Mouse (Mus musculus) E14TG2a.4 (cell line): ENCODE results near the gene Lypd3.

Experiments used
- CTCF ChIP-seq: conservative IDR thresholded peaks from 2 replicates; pipeline ENCODE4 v1.5.1; 2014; ENCODE audit warnings: low read length
- NANOG ChIP-seq: IDR thresholded peaks from 2 replicates; pipeline ENCODE4 v1.6.1; 2014; ENCODE audit warnings: borderline replicate concordance, low read length, mixed read lengths

DNA sequence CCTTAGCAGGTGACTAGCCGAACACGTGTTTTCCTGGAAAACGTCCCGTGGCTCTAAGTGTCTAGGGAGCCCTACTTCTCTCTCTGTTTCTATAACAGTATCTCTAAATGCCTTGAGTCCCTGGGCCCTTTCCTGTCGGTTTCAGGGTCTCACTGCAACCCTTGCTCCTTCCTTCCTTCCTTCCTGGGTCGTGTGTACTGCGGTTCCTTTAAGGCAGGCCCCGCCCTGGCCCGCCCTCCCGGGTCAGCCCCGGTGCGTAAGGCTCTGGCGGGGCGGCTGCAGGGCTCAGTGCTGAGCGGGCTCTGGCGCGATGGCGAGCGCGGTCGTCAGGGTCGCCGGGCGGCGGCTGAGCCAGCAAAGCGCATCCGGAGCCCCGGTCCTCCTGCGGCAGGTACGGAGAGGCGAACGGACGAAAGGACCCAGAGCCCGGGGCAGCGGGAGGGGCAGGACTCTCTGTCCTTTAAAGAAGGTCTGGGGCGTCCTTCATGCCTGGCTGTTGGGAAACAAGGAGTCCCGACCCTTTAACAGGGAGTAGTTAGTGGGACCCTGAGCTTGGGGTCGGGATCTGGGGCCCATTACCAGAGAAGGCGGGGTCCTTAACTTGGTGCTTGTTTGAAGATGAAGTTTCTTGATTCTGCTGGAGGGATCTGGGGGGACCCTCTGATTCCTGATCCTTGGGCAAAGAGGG, 42.6 kb upstream of the Lypd3 start:
- TF ChIP-seq CTCF (no peak), NANOG (no peak)
